Mouse (Mus musculus): ENCODE results near the gene Zc3h13. TPM values are rescaled to one million over a fixed set of nuclear protein-coding genes. Genes with fewer than 3 reads are reported as not detected.

Gene Zc3h13
- total RNA-seq, 2 experiments from 2014 or later: 15.1 to 19.2 TPM

GRCm38 (mm10) chr14:75323354-75323753, 39.2 kb downstream of the Zc3h13 start:
- no peak for DNase-seq

GRCm38 (mm10) chr14:75328062-75328461, 43.9 kb downstream of the Zc3h13 start:
- no peak for DNase-seq

- no peak for DNase-seq
These were observed 46.4 kb downstream of the Zc3h13 start for GRCm38 (mm10) chr14:75330621-75331020.

GRCm38 (mm10) chr14:75334321-75334720, 50.1 kb downstream of the Zc3h13 start:
- no peak for DNase-seq

- no peak for DNase-seq
These were observed 53.7 kb downstream of the Zc3h13 start for GRCm38 (mm10) chr14:75337884-75338283.

- no peak for DNase-seq
These were observed 61.9 kb downstream of the Zc3h13 start for GRCm38 (mm10) chr14:75346041-75346440.

- no peak for DNase-seq
These were observed 67.5 kb downstream of the Zc3h13 start for GRCm38 (mm10) chr14:75351626-75352025.

- no peak for DNase-seq
These were observed 79.1 kb downstream of the Zc3h13 start for GRCm38 (mm10) chr14:75363316-75363715.

GRCm38 (mm10) chr14:75365301-75366035, 81.3 kb downstream of the Zc3h13 start:
- DNase-seq: no peak

- DNase-seq: no peak
These were observed 82.6 kb downstream of the Zc3h13 start for GRCm38 (mm10) chr14:75366741-75367140.

- DNase-seq: no peak
These were observed 83.3 kb downstream of the Zc3h13 start for GRCm38 (mm10) chr14:75367503-75367902.

GRCm38 (mm10) chr14:75369880-75370279, 85.7 kb downstream of the Zc3h13 start:
- no peak for DNase-seq

GRCm38 (mm10) chr14:75375006-75375598, 90.9 kb downstream of the Zc3h13 start:
- DNase-seq: no peak

- DNase-seq: no peak
These were observed 92.1 kb downstream of the Zc3h13 start for GRCm38 (mm10) chr14:75376256-75376655.

GRCm38 (mm10) chr14:75377612-75378011, 93.4 kb downstream of the Zc3h13 start:
- DNase-seq: no peak

Small RNAs within 50 kb of the gene (microRNA-seq; reads per million reads assigned to microRNA genes)
- 0 reads per million in 2 experiments for gene Gm44482 (ENCODE audit: borderline replicate concordance in 2 of 2)

Other genes with a start within 250 kb of the Zc3h13 start
- gene Lrrc63, start 153.5 kb upstream of the Zc3h13 start, total RNA-seq (2021): not detected
- 1 to 10 TPM; 3.1 to 3.3 TPM for gene Lcp1, start 153.3 kb upstream of the Zc3h13 start, total RNA-seq (2021)
- gene Cpb2, start 42.1 kb upstream of the Zc3h13 start, total RNA-seq (2021): not detected
- under 1 TPM; 0.05 to 0.16 TPM for gene Siah3, start 171.6 kb downstream of the Zc3h13 start, total RNA-seq (2021)

Data from gastrocnemius, postnatal 25 days (tissue).